Mouse (Mus musculus) brain, embryonic 14.5 days (tissue): ENCODE results near the gene Akt3.

Experiments used
- CTCF ChIP-seq: fragments of 200-500 bp; IDR thresholded peaks from 2 replicates; pipeline ENCODE4 v1.5.1; 2012; ENCODE audit warnings: inconsistent platforms, mild to moderate bottlenecking, moderate library complexity, borderline replicate concordance; ENCODE audit not compliant: insufficient read depth, insufficient read length; ENCODE audit errors: extremely low read depth
- POLR2A ChIP-seq: fragments of 200-500 bp; IDR thresholded peaks from 2 replicates; pipeline ENCODE4 v1.6.1; 2012; ENCODE audit warnings: mild to moderate bottlenecking, inconsistent platforms, borderline replicate concordance; ENCODE audit not compliant: poor library complexity, insufficient read depth, insufficient read length, severe bottlenecking; ENCODE audit errors: extremely low read depth

- TF ChIP-seq POLR2A (no peak), CTCF (no peak)
Measured at GRCm38 (mm10) chr1:177286764-177287163, 28.8 kb upstream of the Akt3 start.
